In the genomic region with DNA sequence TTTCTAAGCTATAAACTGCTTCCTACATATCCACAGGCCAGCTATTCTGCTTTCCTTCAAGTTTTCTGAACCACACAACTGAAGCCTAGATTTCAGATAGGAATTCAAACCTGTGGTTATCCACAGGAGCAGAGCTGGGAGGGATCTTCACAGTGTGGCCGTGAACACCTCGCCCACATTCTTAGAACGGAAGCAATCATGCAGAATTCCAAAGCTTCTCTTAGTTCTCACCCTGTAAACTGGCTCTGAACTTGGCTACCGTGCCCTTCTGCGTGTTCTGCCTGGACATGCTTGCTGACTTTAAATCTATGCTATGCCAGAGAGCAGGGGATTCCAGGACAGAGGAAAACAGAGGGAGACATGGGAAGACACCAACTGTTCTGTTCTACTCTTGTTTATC, we compare ENCODE assay signal across 23 mouse cellular contexts.
DNase-seq lines count a peak whose midpoint lies in the region; ATAC-seq and TF ChIP-seq lines count a peak whose summit lies in the region.
"Had no signal": no experiment of that assay in that cellular context is flagged by ENCODE, and none has a peak within 500 bp of the region (broad histone marks: within the 10 kb centered on the region; RNA-seq: fewer than 3 reads in every experiment).

No protein-coding gene starts in this region.

- intact Hi-C loops in heart, postnatal 36 days (cut with DNase I): loop anchor here (5.0 kb wide), 1 partner anchor 36 kb away; no protein-coding TSS in a partner anchor

- no peak overlapping the region for H3K27ac ChIP-seq in intestine, embryonic 14.5 days (ENCODE audit: low read depth)
- no peak overlapping the region for H3K27ac ChIP-seq in intestine, postnatal 0 days (ENCODE audit: low read depth, low read length)
- H3K27ac ChIP-seq: embryonic facial prominence, embryonic 13.5 days; embryonic facial prominence, embryonic 15.5 days; forebrain, embryonic 12.5 days; forebrain, embryonic 15.5 days had no signal

- H3K4me2 ChIP-seq in intestine, embryonic 14.5 days (ENCODE audit: low read length): no peak overlapping the region
- H3K4me2 ChIP-seq in intestine, postnatal 0 days (replicated peaks; ENCODE audit: low read depth): no peak overlapping the region
- H3K4me2 ChIP-seq: embryonic facial prominence, embryonic 13.5 days; embryonic facial prominence, embryonic 15.5 days; forebrain, embryonic 12.5 days; forebrain, embryonic 15.5 days had no signal

- no peak overlapping the region for H3K9ac ChIP-seq in intestine, embryonic 14.5 days (ENCODE audit: low read length)
- H3K9ac ChIP-seq in intestine, postnatal 0 days (ENCODE audit: low read depth, low read length): no peak overlapping the region
- H3K9ac ChIP-seq: embryonic facial prominence, embryonic 13.5 days; embryonic facial prominence, embryonic 15.5 days; forebrain, embryonic 12.5 days; forebrain, embryonic 15.5 days; forebrain, postnatal 0 days had no signal

- no peak overlapping the region for H3K4me3 ChIP-seq in intestine, embryonic 14.5 days (ENCODE audit: low read depth, low read length)
- no peak overlapping the region for H3K4me3 ChIP-seq in intestine, postnatal 0 days (ENCODE audit: low read depth, low read length)
- H3K4me3 ChIP-seq: embryonic facial prominence, embryonic 13.5 days; embryonic facial prominence, embryonic 15.5 days; forebrain, embryonic 12.5 days; forebrain, embryonic 15.5 days had no signal

- H3K4me1 ChIP-seq in intestine, embryonic 14.5 days (replicated peaks; ENCODE audit: control insufficient read depth, insufficient read depth, low read length): peaks cover 10% of the 10 kb centered on the region; the same call in 1 of the 2 replicates
- H3K4me1 ChIP-seq in intestine, postnatal 0 days (replicated peaks; ENCODE audit: control insufficient read depth, insufficient read depth, low read length): no peaks in the 10 kb centered on the region

- no peak for ATAC-seq in intestine, embryonic 14.5 days (replicated peaks; ENCODE audit: low FRiP score, low TSS enrichment, low read depth)
- no peak for ATAC-seq in intestine, postnatal 0 days
- ATAC-seq: forebrain, embryonic 15.5 days; forebrain, postnatal 0 days; Patski had no signal

- TF ChIP-seq CTCF in intestine, postnatal 0 days (IDR thresholded peaks at IDR 0.05; ENCODE audit: low read depth): no peak

- no peaks in the 10 kb centered on the region for H3K36me3 ChIP-seq in intestine, embryonic 14.5 days (ENCODE audit: control insufficient read depth, insufficient read depth, low read length)
- no peaks in the 10 kb centered on the region for H3K36me3 ChIP-seq in intestine, postnatal 0 days (ENCODE audit: control insufficient read depth, insufficient read depth)
- H3K36me3 ChIP-seq: embryonic facial prominence, embryonic 13.5 days; embryonic facial prominence, embryonic 15.5 days; forebrain, embryonic 12.5 days; forebrain, embryonic 15.5 days had no signal

- no peaks in the 10 kb centered on the region for H3K27me3 ChIP-seq in intestine, embryonic 14.5 days (replicated peaks; ENCODE audit: control insufficient read depth, insufficient read depth, low read length)
- H3K27me3 ChIP-seq in intestine, postnatal 0 days (replicated peaks; ENCODE audit: control insufficient read depth, insufficient read depth, low read length): no peaks in the 10 kb centered on the region
- H3K27me3 ChIP-seq: embryonic facial prominence, embryonic 13.5 days; embryonic facial prominence, embryonic 15.5 days; forebrain, embryonic 12.5 days; forebrain, embryonic 15.5 days had no signal

- WGBS in intestine, embryonic 14.5 days: 77% methylated on average over 5 of the region's 5 CpGs
- WGBS in intestine, postnatal 0 days: 75% methylated on average over 5 of the region's 5 CpGs

- DNase-seq in heart, adult 11 months: peak; percentile 65
- DNase-seq in heart, postnatal 36 days: no peak
- peak; percentile 46 for DNase-seq in intestine, embryonic 14.5 days (ENCODE audit: low spot score)
- peak; percentile 51 for DNase-seq in Muller cell, postnatal 12 days (ENCODE audit: inconsistent ontology term)
- peak; percentile 40 for DNase-seq in ZHBTc4 (ENCODE audit: low read depth, low spot score)
- DNase-seq in frontal cortex, postnatal 14 days (ENCODE audit: low spot score in 2 of 2): no peak
- no peak for DNase-seq in right cerebral cortex, postnatal 14 days
- DNase-seq: adrenal gland, adult 2 months; adrenal gland, postnatal 10 days; adrenal gland, postnatal 25 days; cerebellum, adult 11 months; cerebellum, adult 18-20 months; cerebellum, adult 8-10 months; cerebellum, adult 9-11 months; cerebellum, postnatal 36 days; embryo, embryonic 11 days; forebrain, postnatal 0 days had no signal

- H3K9me3 ChIP-seq in intestine, embryonic 14.5 days (ENCODE audit: control insufficient read depth, low read length): no peaks in the 10 kb centered on the region
- H3K9me3 ChIP-seq in intestine, postnatal 0 days (ENCODE audit: control insufficient read depth): no peaks in the 10 kb centered on the region
- H3K9me3 ChIP-seq: embryonic facial prominence, embryonic 13.5 days; embryonic facial prominence, embryonic 15.5 days; forebrain, embryonic 12.5 days; forebrain, embryonic 15.5 days had no signal

Comparison
In these comparisons a context has a peak if more than half of its experiments do, and no peak if none do; other contexts are left out.
1. DNase-seq: peak in heart, adult 11 months (single experiment), intestine, embryonic 14.5 days (single experiment), Muller cell, postnatal 12 days (single experiment) and ZHBTc4 (single experiment); none in heart, postnatal 36 days (0 of 2), frontal cortex, postnatal 14 days (0 of 2) and right cerebral cortex, postnatal 14 days (single experiment).